Mouse (Mus musculus) ES-E14 (cell line): ENCODE measurements around the gene Slc39a11. TPM values are rescaled to one million over a fixed set of nuclear protein-coding genes. Genes with fewer than 3 reads are reported as not detected.

ENCODE experiments used
- DNase-seq: peaks from one replicate; pipeline ENCODE4 v3.0.0-alpha.2; 2013; ENCODE audit warnings: low read depth, low spot score
- H3K27ac ChIP-seq: 2 replicates; pipeline ENCODE4 v1.5.1; 2012; ENCODE audit warnings: low read depth, mild to moderate bottlenecking, low read length, moderate library complexity, mixed read lengths; ENCODE audit not compliant: poor library complexity, insufficient read depth, severe bottlenecking
- H3K36me3 ChIP-seq: 2 replicates; pipeline ENCODE4 v1.6.1; 2012; ENCODE audit warnings: mild to moderate bottlenecking, low read length, moderate library complexity, mixed read lengths; ENCODE audit not compliant: control insufficient read depth, poor library complexity, insufficient read depth, severe bottlenecking
- H3K4me1 ChIP-seq, 2 experiments: fragments of 150-350 bp in 1 of 2; sonication (generic) in 1 of 2; 2 replicates each; pipeline ENCODE4 v1.6.1; 2012; ENCODE audit warnings: low read length in 2 of 2, mild to moderate bottlenecking in 1 of 2, mixed read lengths in 1 of 2; ENCODE audit not compliant: control insufficient read depth in 2 of 2, insufficient read depth in 2 of 2, poor library complexity in 1 of 2
- H3K4me3 ChIP-seq, 2 experiments: fragments of 150-350 bp in 1 of 2; sonication (generic) in 1 of 2; 2 replicates each; pipeline ENCODE4 v1.5.1; 2012; ENCODE audit warnings: low read length in 2 of 2, low read depth in 1 of 2, mild to moderate bottlenecking in 1 of 2, mixed read lengths in 1 of 2; ENCODE audit not compliant: insufficient read depth in 1 of 2, poor library complexity in 1 of 2, severe bottlenecking in 1 of 2
- H3K9ac ChIP-seq: 2 replicates; pipeline ENCODE4 v1.6.1; 2012; ENCODE audit warnings: low read depth, mild to moderate bottlenecking, low read length, mixed read lengths; ENCODE audit not compliant: poor library complexity, insufficient read depth, severe bottlenecking
- H3K9me3 ChIP-seq: fragments of 150-350 bp; sonication (generic); 2 replicates; pipeline ENCODE4 v1.6.1; 2012; ENCODE audit warnings: low read depth, mild to moderate bottlenecking, low read length; ENCODE audit not compliant: control insufficient read depth, insufficient read depth
- CHD2 ChIP-seq: IDR thresholded peaks from 2 replicates; pipeline ENCODE4 v1.6.1; 2014; ENCODE audit warnings: mild to moderate bottlenecking, low read depth, low read length, inconsistent platforms
- HCFC1 ChIP-seq: IDR thresholded peaks from 2 replicates; pipeline ENCODE4 v1.6.1; 2012; ENCODE audit warnings: low read length, inconsistent platforms, borderline replicate concordance; ENCODE audit not compliant: insufficient read depth
- MAFK ChIP-seq: IDR thresholded peaks from 2 replicates; pipeline ENCODE4 v1.6.1; 2014; ENCODE audit warnings: mild to moderate bottlenecking, low read depth, low read length, inconsistent platforms; ENCODE audit not compliant: insufficient read depth
- ZC3H11A ChIP-seq: IDR thresholded peaks from 2 replicates; pipeline ENCODE4 v1.6.1; 2012; ENCODE audit warnings: low read depth, mild to moderate bottlenecking, inconsistent platforms, low read length, borderline replicate concordance
- ZNF384 ChIP-seq: IDR thresholded peaks from 2 replicates; pipeline ENCODE4 v1.6.1; 2012; ENCODE audit warnings: low read depth, low read length, inconsistent platforms
- in situ Hi-C, 2 experiments: fragments of 600-800 bp; cut with MboI; formaldehyde crosslinking; loops; one replicate each; pipeline ENCODE4 v1.15.1; 2025; ENCODE audit warnings: low sequenced_read_pairs in 2 of 2, inconsistent platforms in 1 of 2; ENCODE audit not compliant: unreplicated experiment in 2 of 2
- total RNA-seq: library from RNA; depleted of rRNA; stranded (reverse); fragments of 300-350 nt; gene quantifications from 2 replicates; pipeline ENCODE4 v1.2.3, GENCODE M21; 2012

Slc39a11 gene
- total RNA-seq, 1 experiment, result 17.0 TPM

DNA sequence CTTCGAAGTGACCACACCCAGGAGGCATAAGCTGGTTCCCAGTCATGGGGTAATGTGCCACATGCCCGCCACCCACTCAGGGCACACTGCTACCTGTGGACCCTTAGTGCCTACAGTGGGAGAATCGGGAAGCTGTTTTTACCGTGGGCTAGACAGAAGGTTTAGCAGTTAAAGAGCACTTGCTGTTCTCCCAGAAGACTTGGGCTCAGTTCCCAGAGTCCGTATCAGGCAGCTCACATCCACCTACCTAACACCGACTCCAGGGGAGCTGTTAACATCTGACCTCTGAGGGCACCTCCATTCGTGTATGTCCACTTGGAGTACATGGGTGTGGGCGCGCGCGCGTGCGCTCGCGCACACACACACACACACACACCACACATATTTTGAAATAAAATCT lies 4.2 kb upstream of the Slc39a11 start:
- Histone ChIP-seq H3K9ac (no peak overlapping the region), H3K4me3 (no peak overlapping the region), H3K36me3 (peaks cover 46% of the 10 kb centered on the region), H3K27ac (no peak overlapping the region), H3K9me3 (no peaks in the 10 kb centered on the region), H3K4me1 (peaks cover 3 to 12% of the 10 kb centered on the region in 2 experiments; a peak in 2 of 4 replicates)
- no peak for DNase-seq
- in situ Hi-C loops, result no loop called here
- TF ChIP-seq ZNF384 (no peak), CHD2 (no peak), MAFK (no peak), HCFC1 (no peak), ZC3H11A (no peak)

DNA sequence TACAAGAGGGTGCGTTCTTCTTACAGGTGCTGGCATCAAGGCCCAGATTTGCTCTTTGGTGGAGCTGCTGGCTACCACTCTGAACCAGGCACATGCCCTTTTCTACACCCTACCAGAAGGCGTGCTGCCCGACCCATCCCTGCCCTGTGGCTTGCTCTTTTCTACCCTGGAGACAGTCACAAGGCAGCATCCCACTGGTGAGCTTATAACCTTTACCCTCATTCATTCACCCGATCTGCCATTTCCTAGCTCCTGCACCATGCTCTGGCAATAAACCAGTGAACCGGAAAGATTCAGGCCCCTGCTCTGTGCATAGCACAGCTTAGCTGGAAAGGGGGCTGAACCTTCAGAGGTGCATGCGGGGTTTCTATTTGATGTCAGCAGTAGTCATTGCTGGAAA lies 2.6 kb upstream of the Slc39a11 start:
- no peak overlapping the region for H3K27ac ChIP-seq
- no peak overlapping the region for H3K9ac ChIP-seq
- peaks cover 35% of the 10 kb centered on the region for H3K36me3 ChIP-seq
- in situ Hi-C loops, result no loop called here
- no peak for TF ChIP-seq ZNF384
- no peak for TF ChIP-seq ZC3H11A
- TF ChIP-seq MAFK, result no peak
- no peak for TF ChIP-seq HCFC1
- no peak for TF ChIP-seq CHD2
- no peak overlapping the region for H3K4me3 ChIP-seq
- peaks cover 5 to 11% of the 10 kb centered on the region in 2 experiments; a peak in 2 of 4 replicates for H3K4me1 ChIP-seq
- no peak for DNase-seq
- no peaks in the 10 kb centered on the region for H3K9me3 ChIP-seq

DNA sequence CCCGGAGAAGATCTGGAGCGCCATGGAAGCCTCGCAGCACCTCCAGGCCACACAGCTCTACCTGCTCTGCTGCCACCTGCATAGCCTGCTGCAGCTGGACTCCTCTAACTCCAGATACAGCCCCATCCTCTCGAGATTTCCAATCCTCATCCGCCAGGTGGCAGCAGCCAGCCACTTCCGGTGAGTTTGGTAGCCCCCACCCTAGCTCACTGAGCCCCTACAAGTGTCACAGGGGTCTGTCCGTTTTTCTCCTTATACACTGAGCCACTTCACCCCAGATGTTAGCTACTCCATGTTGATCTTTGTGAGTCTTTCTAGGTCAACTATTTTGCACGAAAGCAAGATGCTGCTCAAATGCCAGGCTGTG lies 2.0 kb upstream of the Slc39a11 start:
- in situ Hi-C loops, result no loop called here
- peaks cover 5 to 11% of the 10 kb centered on the region in 2 experiments; a peak in 2 of 4 replicates for H3K4me1 ChIP-seq
- H3K9me3 ChIP-seq, result no peaks in the 10 kb centered on the region
- no peak for TF ChIP-seq HCFC1
- TF ChIP-seq ZNF384, result no peak
- TF ChIP-seq MAFK, result no peak
- no peak for TF ChIP-seq CHD2
- no peak for TF ChIP-seq ZC3H11A
- H3K36me3 ChIP-seq, result peaks cover 28% of the 10 kb centered on the region
- 0 out of 4 replicates have a peak overlapping the region, but pooled peaks of 1 of the 2 experiments have one; percentile 8 for H3K4me3 ChIP-seq
- no peak overlapping the region for H3K9ac ChIP-seq
- peak; percentile 55 for DNase-seq
- no peak overlapping the region for H3K27ac ChIP-seq

DNA sequence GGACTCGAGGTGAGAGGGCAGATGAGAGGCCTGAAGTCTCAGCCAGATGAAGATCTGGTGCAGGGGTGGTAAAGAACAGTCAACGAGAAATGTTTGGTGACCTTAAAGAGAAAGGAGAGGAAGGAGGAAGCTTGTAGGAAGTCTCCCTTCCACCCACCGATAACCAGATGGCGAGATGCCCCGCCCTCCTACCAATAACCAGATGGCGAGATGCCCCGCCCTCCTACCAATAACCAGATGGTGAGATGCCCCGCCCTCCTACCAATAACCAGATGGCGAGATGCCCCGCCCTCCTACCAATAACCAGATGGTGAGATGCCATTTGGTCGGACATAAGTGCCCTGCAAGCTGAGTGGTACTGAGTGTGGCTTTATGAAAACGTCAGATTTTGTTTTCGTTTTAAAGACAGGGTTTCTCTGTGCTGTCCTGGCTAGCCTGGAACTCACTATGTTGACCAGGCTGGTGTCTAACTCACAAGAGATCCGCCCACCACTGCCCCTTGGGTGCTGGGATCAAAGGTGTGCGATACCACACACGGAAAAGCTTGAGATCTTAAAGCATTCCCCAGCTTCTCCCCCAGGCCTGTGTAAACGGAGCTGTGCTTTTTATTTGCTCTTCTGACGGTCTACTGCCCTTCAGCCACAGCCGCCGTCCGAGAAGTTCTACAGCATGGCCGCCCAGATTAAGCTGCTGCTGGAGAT lies 1.5 kb upstream of the Slc39a11 start:
- in situ Hi-C loops, result no loop called here

More for the DNA sequence above, 1.5 kb upstream of the Slc39a11 start:
- Histone ChIP-seq H3K9ac (no peak overlapping the region), H3K4me1 (peaks cover 5 to 11% of the 10 kb centered on the region in 2 experiments; a peak in 2 of 4 replicates), H3K27ac (no peak overlapping the region), H3K9me3 (no peaks in the 10 kb centered on the region), H3K4me3 (0 out of 4 replicates have a peak overlapping the region, but pooled peaks of 1 of the 2 experiments have one; percentile 8), H3K36me3 (peaks cover 23% of the 10 kb centered on the region)
- DNase-seq, result no peak
- no peak for TF ChIP-seq ZC3H11A
- no peak for TF ChIP-seq ZNF384
- no peak for TF ChIP-seq MAFK
- no peak for TF ChIP-seq HCFC1
- TF ChIP-seq CHD2, result no peak
